Comparison of ENCODE assay signal across 18 mouse cellular contexts in the genomic region with DNA sequence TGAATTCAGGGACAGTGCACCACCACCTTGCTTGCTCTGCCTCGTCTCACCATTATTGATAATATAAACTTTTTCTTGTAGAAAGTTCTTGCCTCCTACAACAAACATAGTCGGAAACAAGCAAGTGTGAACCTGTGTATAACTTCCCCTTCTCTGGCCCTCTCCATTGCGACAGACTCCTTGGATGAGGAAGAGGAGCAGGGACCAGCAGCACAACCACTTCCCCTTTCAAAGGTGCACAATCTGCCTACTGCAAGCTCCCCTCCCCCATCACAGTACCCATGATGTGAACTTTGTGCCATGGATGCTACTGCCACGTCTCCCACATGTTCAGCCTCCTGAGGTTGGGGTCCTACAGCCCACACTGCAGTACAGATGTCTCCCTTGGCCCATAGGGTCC.
DNase-seq lines count a peak whose midpoint lies in the region; ATAC-seq and TF ChIP-seq lines count a peak whose summit lies in the region.
"Had no signal": no experiment of that assay in that cellular context is flagged by ENCODE, and none has a peak within 500 bp of the region (broad histone marks: within the 10 kb centered on the region; RNA-seq: fewer than 3 reads in every experiment).

No protein-coding gene starts in this region.

- no peaks in the 10 kb centered on the region for H3K9me3 ChIP-seq in kidney, postnatal 0 days (replicated peaks; ENCODE audit: low read length)
- H3K9me3 ChIP-seq in liver, embryonic 11.5 days (ENCODE audit: control insufficient read depth, low read length), result no peaks in the 10 kb centered on the region
- H3K9me3 ChIP-seq: hindbrain, embryonic 15.5 days had no signal

- H3K27ac ChIP-seq in kidney, postnatal 0 days, result no peak overlapping the region
- no peak overlapping the region for H3K27ac ChIP-seq in liver, embryonic 11.5 days (ENCODE audit: low read depth, low read length)
- H3K27ac ChIP-seq: heart, adult 2 months; hindbrain, embryonic 15.5 days had no signal

- no peaks in the 10 kb centered on the region for H3K36me3 ChIP-seq in kidney, postnatal 0 days (ENCODE audit: insufficient read depth, low read length)
- H3K36me3 ChIP-seq in liver, embryonic 11.5 days (ENCODE audit: control insufficient read depth, insufficient read depth, low read length), result no peaks in the 10 kb centered on the region
- H3K36me3 ChIP-seq: hindbrain, embryonic 15.5 days had no signal

- H3K27me3 ChIP-seq in kidney, postnatal 0 days (ENCODE audit: insufficient read depth, low read length), result no peaks in the 10 kb centered on the region
- no peaks in the 10 kb centered on the region for H3K27me3 ChIP-seq in liver, embryonic 11.5 days (replicated peaks; ENCODE audit: control insufficient read depth, insufficient read depth, low read length)
- H3K27me3 ChIP-seq: hindbrain, embryonic 15.5 days; Patski had no signal

- H3K4me3 ChIP-seq in kidney, postnatal 0 days (replicated peaks; ENCODE audit: low read depth, low read length), result no peak overlapping the region
- H3K4me3 ChIP-seq in liver, embryonic 11.5 days (ENCODE audit: low read depth, low read length), result no peak overlapping the region
- H3K4me3 ChIP-seq: heart, adult 2 months; hindbrain, embryonic 15.5 days had no signal

- no peak overlapping the region for H3K4me2 ChIP-seq in kidney, postnatal 0 days (ENCODE audit: low read length)
- no peak overlapping the region for H3K4me2 ChIP-seq in liver, embryonic 11.5 days
- H3K4me2 ChIP-seq: hindbrain, embryonic 15.5 days had no signal

- peak; percentile 2 for DNase-seq in kidney, postnatal 0 days (ENCODE audit: low spot score)
- DNase-seq in kidney, adult 18-20 months, result no peak
- DNase-seq in liver, embryonic 11.5 days (ENCODE audit: low spot score), result no peak
- DNase-seq in lung, postnatal 14 days, result peak; percentile 1
- DNase-seq in cerebellum, adult 9-10 months, result no peak
- DNase-seq in B cell, adult 2 months, result no peak
- DNase-seq: cerebellum, adult 2 months; embryo, embryonic 11 days; heart, adult 2 months; kidney, postnatal 36 days; right cerebral cortex, postnatal 25 days had no signal

- TF ChIP-seq CTCF in kidney, postnatal 0 days (IDR thresholded peaks at IDR 0.05; ENCODE audit: low read depth), result no peak

- no peaks in the 10 kb centered on the region for H3K4me1 ChIP-seq in kidney, postnatal 0 days (replicated peaks; ENCODE audit: insufficient read depth, low read length)
- H3K4me1 ChIP-seq in liver, embryonic 11.5 days (replicated peaks; ENCODE audit: control insufficient read depth, insufficient read depth, low read length), result no peaks in the 10 kb centered on the region
- H3K4me1 ChIP-seq: hindbrain, embryonic 15.5 days had no signal

- H3K9ac ChIP-seq in kidney, postnatal 0 days (ENCODE audit: low read depth, low read length), result no peak overlapping the region
- no peak overlapping the region for H3K9ac ChIP-seq in liver, embryonic 11.5 days (ENCODE audit: low read depth, low read length)
- H3K9ac ChIP-seq: hindbrain, embryonic 15.5 days had no signal

- 80% methylated on average over 4 of the region's 4 CpGs for WGBS in kidney, postnatal 0 days
- 52% methylated on average over 4 of the region's 4 CpGs for WGBS in liver, embryonic 11.5 days

- no peak for ATAC-seq in kidney, postnatal 0 days (replicated peaks; ENCODE audit: low FRiP score, low read depth)
- ATAC-seq in liver, embryonic 11.5 days (replicated peaks; ENCODE audit: low FRiP score), result peak; percentile 68
- peak; percentile 100 for ATAC-seq in neutrophil, adult 5-6 weeks (ENCODE audit: extremely low read depth, insufficient number of reproducible peaks, low FRiP score, poor library complexity, severe bottlenecking)
- ATAC-seq in erythroid progenitor cell, adult 5-6 weeks (replicated peaks; ENCODE audit: low FRiP score, poor library complexity, severe bottlenecking), result no peak
- ATAC-seq: forebrain, embryonic 14.5 days; intestine, postnatal 0 days; midbrain, embryonic 16.5 days; Patski had no signal

Comparison
In these comparisons a context has a peak if more than half of its experiments do, and no peak if none do; other contexts are left out.
1. DNase-seq: peak in kidney, postnatal 0 days (single experiment) and lung, postnatal 14 days (single experiment); none in kidney, adult 18-20 months (single experiment), liver, embryonic 11.5 days (single experiment), cerebellum, adult 9-10 months (single experiment) and B cell, adult 2 months (0 of 2).
2. ATAC-seq: peak in liver, embryonic 11.5 days (single experiment) and neutrophil, adult 5-6 weeks (single experiment); none in kidney, postnatal 0 days (single experiment) and erythroid progenitor cell, adult 5-6 weeks (single experiment).